ENCODE assay signal across 20 mouse cellular contexts in the genomic region with DNA sequence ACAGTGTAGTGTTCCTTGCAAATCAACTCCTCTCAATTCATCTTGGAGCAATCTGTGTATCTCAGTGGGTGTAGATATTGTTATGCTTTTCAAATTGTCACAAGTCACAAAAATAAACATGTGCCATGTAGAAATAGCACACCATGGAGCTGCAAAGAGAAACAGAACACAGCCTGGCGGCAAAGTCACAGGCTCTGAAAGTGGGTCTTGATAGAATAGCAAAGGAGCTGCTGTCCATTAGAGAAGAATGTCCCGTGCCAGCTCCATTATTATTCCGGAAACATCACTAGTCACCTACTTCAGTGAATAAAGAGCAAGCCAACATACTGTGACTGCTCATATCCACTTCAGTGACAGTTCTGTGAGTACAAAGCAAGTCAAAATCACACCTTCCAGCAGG.
A peak's percentile ranks its signal among the peaks of the same experiment; 100 is the strongest.
DNase-seq lines count a peak whose midpoint lies in the region; ATAC-seq and TF ChIP-seq lines count a peak whose summit lies in the region.
"Had no signal": no experiment of that assay in that cellular context is flagged by ENCODE, and none has a peak within 500 bp of the region (broad histone marks: within the 10 kb centered on the region; RNA-seq: fewer than 3 reads in every experiment).

No protein-coding gene starts in this region.

- no peaks in the 10 kb centered on the region for H3K36me3 ChIP-seq in hindbrain, embryonic 16.5 days (ENCODE audit: control insufficient read depth, insufficient read depth, low read length)
- H3K36me3 ChIP-seq in hindbrain, embryonic 12.5 days, result no peaks in the 10 kb centered on the region
- no peaks in the 10 kb centered on the region for H3K36me3 ChIP-seq in lung, embryonic 15.5 days
- H3K36me3 ChIP-seq: embryonic facial prominence, embryonic 13.5 days; forebrain, embryonic 15.5 days; heart, embryonic 10.5 days; midbrain, embryonic 13.5 days; neural tube, embryonic 15.5 days had no signal

- H3K9me3 ChIP-seq in hindbrain, embryonic 16.5 days (ENCODE audit: control insufficient read depth, low read length), result no peaks in the 10 kb centered on the region
- no peaks in the 10 kb centered on the region for H3K9me3 ChIP-seq in hindbrain, embryonic 12.5 days (replicated peaks)
- no peaks in the 10 kb centered on the region for H3K9me3 ChIP-seq in lung, embryonic 15.5 days
- H3K9me3 ChIP-seq: embryonic facial prominence, embryonic 13.5 days; forebrain, embryonic 15.5 days; heart, embryonic 10.5 days; midbrain, embryonic 13.5 days; neural tube, embryonic 15.5 days had no signal

- no peaks in the 10 kb centered on the region for H3K4me1 ChIP-seq in hindbrain, embryonic 16.5 days (ENCODE audit: control insufficient read depth, insufficient read depth, low read depth, low read length)
- no peaks in the 10 kb centered on the region for H3K4me1 ChIP-seq in hindbrain, embryonic 12.5 days
- H3K4me1 ChIP-seq in lung, embryonic 15.5 days, result no peaks in the 10 kb centered on the region
- no peaks in the 10 kb centered on the region for H3K4me1 ChIP-seq in cerebellum, adult 2 months (ENCODE audit: control insufficient read depth, insufficient read depth, low read length)
- H3K4me1 ChIP-seq: embryonic facial prominence, embryonic 13.5 days; forebrain, embryonic 15.5 days; heart, embryonic 10.5 days; midbrain, embryonic 13.5 days; neural tube, embryonic 15.5 days had no signal

- H3K27ac ChIP-seq in hindbrain, embryonic 16.5 days (ENCODE audit: low read depth, low read length), result no peak overlapping the region
- H3K27ac ChIP-seq in hindbrain, embryonic 12.5 days, result no peak overlapping the region
- H3K27ac ChIP-seq in lung, embryonic 15.5 days, result no peak overlapping the region
- H3K27ac ChIP-seq in cerebellum, adult 2 months (ENCODE audit: insufficient read depth, low read length), result no peak overlapping the region
- H3K27ac ChIP-seq: embryonic facial prominence, embryonic 13.5 days; forebrain, embryonic 15.5 days; heart, embryonic 10.5 days; hindbrain, embryonic 14.5 days; midbrain, embryonic 13.5 days; neural tube, embryonic 15.5 days; stomach, postnatal 0 days had no signal

- no peak overlapping the region for H3K9ac ChIP-seq in hindbrain, embryonic 16.5 days (ENCODE audit: low read depth, low read length)
- no peak overlapping the region for H3K9ac ChIP-seq in hindbrain, embryonic 12.5 days
- H3K9ac ChIP-seq in lung, embryonic 15.5 days, result no peak overlapping the region
- H3K9ac ChIP-seq: embryonic facial prominence, embryonic 13.5 days; forebrain, embryonic 15.5 days; hindbrain, embryonic 14.5 days; midbrain, embryonic 13.5 days; neural tube, embryonic 15.5 days had no signal

- H3K4me2 ChIP-seq in hindbrain, embryonic 16.5 days (ENCODE audit: low read length), result no peak overlapping the region
- no peak overlapping the region for H3K4me2 ChIP-seq in hindbrain, embryonic 12.5 days (replicated peaks)
- no peak overlapping the region for H3K4me2 ChIP-seq in lung, embryonic 15.5 days
- H3K4me2 ChIP-seq: embryonic facial prominence, embryonic 13.5 days; forebrain, embryonic 15.5 days; hindbrain, embryonic 14.5 days; midbrain, embryonic 13.5 days; neural tube, embryonic 15.5 days had no signal

- no peak for TF ChIP-seq POLR2A in cerebellum, adult 2 months (IDR thresholded peaks at IDR 0.05; ENCODE audit: borderline replicate concordance, insufficient read depth, low read length)

- no peaks in the 10 kb centered on the region for H3K27me3 ChIP-seq in hindbrain, embryonic 16.5 days (replicated peaks; ENCODE audit: control insufficient read depth, insufficient read depth, low read length)
- H3K27me3 ChIP-seq in hindbrain, embryonic 12.5 days, result no peaks in the 10 kb centered on the region
- H3K27me3 ChIP-seq in lung, embryonic 15.5 days, result no peaks in the 10 kb centered on the region
- H3K27me3 ChIP-seq in cerebellum, adult 2 months (ENCODE audit: control insufficient read depth, insufficient read depth, low read length), result no peaks in the 10 kb centered on the region; the same call in 1 of the 2 replicates
- H3K27me3 ChIP-seq: embryonic facial prominence, embryonic 13.5 days; forebrain, embryonic 15.5 days; midbrain, embryonic 13.5 days; neural tube, embryonic 15.5 days had no signal

- 57% methylated on average over 3 of the region's 3 CpGs for WGBS in hindbrain, embryonic 16.5 days
- 80% methylated on average over 3 of the region's 3 CpGs for WGBS in hindbrain, embryonic 12.5 days
- WGBS in lung, embryonic 15.5 days, result 44% methylated on average over 3 of the region's 3 CpGs
- WGBS in cerebellum, adult 2 months, result 58% methylated on average over 3 of the region's 3 CpGs

- no peak for DNase-seq in lung, adult 18-20 months
- peak; percentile 50 for DNase-seq in brain, adult 2 months (ENCODE audit: low read depth, low spot score)
- DNase-seq in cerebellum, adult 2 months, result peak; percentile 15 to 56
- DNase-seq: adrenal gland, adult 2 months; heart, postnatal 10 days; kidney, postnatal 36 days; left cerebral cortex, postnatal 4 days; liver had no signal

- no peak for TF ChIP-seq CTCF in cerebellum, adult 2 months (IDR thresholded peaks at IDR 0.05; ENCODE audit: borderline replicate concordance, insufficient read depth, low read depth, low read length)

- peak; percentile 48; the same call in 1 of the 2 replicates for ATAC-seq in hindbrain, embryonic 16.5 days
- no peak for ATAC-seq in hindbrain, embryonic 12.5 days (ENCODE audit: low FRiP score)
- peak; percentile 27; the same call in 1 of the 2 replicates for ATAC-seq in lung, embryonic 15.5 days (ENCODE audit: borderline replicate concordance, extremely low read depth, low FRiP score, low TSS enrichment)
- ATAC-seq in CD4-positive, CD25-positive, alpha-beta regulatory T cell, adult 4 months, result no peak
- ATAC-seq: forebrain, embryonic 15.5 days; intestine, embryonic 16.5 days; midbrain, embryonic 13.5 days had no signal

- H3K4me3 ChIP-seq in hindbrain, embryonic 16.5 days (ENCODE audit: low read length), result no peak overlapping the region
- no peak overlapping the region for H3K4me3 ChIP-seq in hindbrain, embryonic 12.5 days
- H3K4me3 ChIP-seq in lung, embryonic 15.5 days, result no peak overlapping the region
- no peak overlapping the region for H3K4me3 ChIP-seq in cerebellum, adult 2 months (replicated peaks; ENCODE audit: insufficient read depth, low read depth, low read length)
- H3K4me3 ChIP-seq: embryonic facial prominence, embryonic 13.5 days; forebrain, embryonic 15.5 days; heart, embryonic 10.5 days; midbrain, embryonic 13.5 days; neural tube, embryonic 15.5 days had no signal

Comparison
In these comparisons a context has a peak if more than half of its experiments do, and no peak if none do; other contexts are left out.
1. ATAC-seq: peak in hindbrain, embryonic 16.5 days (single experiment) and lung, embryonic 15.5 days (single experiment); none in hindbrain, embryonic 12.5 days (single experiment) and CD4-positive, CD25-positive, alpha-beta regulatory T cell, adult 4 months (single experiment).
2. DNase-seq: peak in brain, adult 2 months (single experiment) and cerebellum, adult 2 months (2 of 2); none in lung, adult 18-20 months (0 of 2).